Mouse (Mus musculus) embryonic facial prominence, embryonic 11.5 days (tissue): Measurements from ENCODE around the gene 1700001J03Rik. TPM values are rescaled to one million over a fixed set of nuclear protein-coding genes. Genes with fewer than 3 reads are reported as not detected.

Experiments
- ATAC-seq: fragments of 200-750 bp; cut with Nextera tagmentation; replicated peaks from 2 replicates; pipeline ENCODE4 v1.8.0; 2017; ENCODE audit warnings: low read depth; ENCODE audit not compliant: insufficient number of reproducible peaks, low FRiP score, low TSS enrichment
- DNase-seq: peaks from one replicate; pipeline ENCODE4 v3.0.0-alpha.2; 2015; ENCODE audit warnings: low spot score
- H3K27ac ChIP-seq: fragments of 300-500 bp; sonication (generic); replicated peaks from 2 replicates; pipeline ENCODE4 v1.5.1; 2014; ENCODE audit warnings: mild to moderate bottlenecking, low read depth, low read length, control low read depth
- H3K27me3 ChIP-seq: fragments of 300-500 bp; sonication (generic); 2 replicates; pipeline ENCODE4 v1.6.1; 2014; ENCODE audit warnings: mild to moderate bottlenecking, low read length, moderate library complexity, mixed read lengths; ENCODE audit not compliant: control insufficient read depth, insufficient read depth
- H3K36me3 ChIP-seq: fragments of 300-500 bp; sonication (generic); replicated peaks from 2 replicates; pipeline ENCODE4 v1.6.1; 2014; ENCODE audit warnings: low read depth, mild to moderate bottlenecking, low read length, moderate library complexity, mixed read lengths; ENCODE audit not compliant: control insufficient read depth, insufficient read depth
- H3K4me1 ChIP-seq: fragments of 300-500 bp; sonication (generic); 2 replicates; pipeline ENCODE4 v1.6.1; 2014; ENCODE audit warnings: low read length, mixed read lengths; ENCODE audit not compliant: control insufficient read depth, insufficient read depth
- H3K4me2 ChIP-seq: fragments of 300-500 bp; sonication (generic); 2 replicates; pipeline ENCODE4 v1.6.1; 2014; ENCODE audit warnings: low read depth, mild to moderate bottlenecking, control low read depth, low read length, moderate library complexity
- H3K4me3 ChIP-seq: fragments of 300-500 bp; sonication (generic); 2 replicates; pipeline ENCODE4 v1.5.1; 2014; ENCODE audit warnings: low read depth, low read length, control low read depth
- H3K9ac ChIP-seq: fragments of 300-500 bp; sonication (generic); replicated peaks from 2 replicates; pipeline ENCODE4 v1.6.1; 2014; ENCODE audit warnings: mild to moderate bottlenecking, control low read depth, low read length
- H3K9me3 ChIP-seq: fragments of 300-500 bp; sonication (generic); replicated peaks from 2 replicates; pipeline ENCODE4 v1.6.1; 2016; ENCODE audit warnings: mild to moderate bottlenecking, low read length, inconsistent platforms, mixed read lengths; ENCODE audit not compliant: control insufficient read depth
- WGBS: fragments of 180-500 bp; shearing (Covaris S2); extraction: QIAGEN DNeasy Blood & Tissue Kit; methylation state at CpG from one replicate; pipeline ENCODE4 v1.1.7; 2014; 5-methylcytosine and 5-hydroxymethylcytosine counted together
- polyA plus RNA-seq: library from polyadenylated mRNA; unstranded; fragments of >200 nt; fragmentation: Nextera tagmentation; extraction: Ambion mirVana; gene quantifications from 2 replicates; pipeline ENCODE4 v1.2.1, GENCODE M21; 2014

Gene 1700001J03Rik
- polyA plus RNA-seq, 1 experiment from 2014 or later = not detected

GRCm38 (mm10) chr5:146227496-146227895, 42.4 kb upstream of the 1700001J03Rik start:
- no peak for DNase-seq
- no peak for ATAC-seq
- H3K4me3 ChIP-seq = no peak overlapping the region

DNA sequence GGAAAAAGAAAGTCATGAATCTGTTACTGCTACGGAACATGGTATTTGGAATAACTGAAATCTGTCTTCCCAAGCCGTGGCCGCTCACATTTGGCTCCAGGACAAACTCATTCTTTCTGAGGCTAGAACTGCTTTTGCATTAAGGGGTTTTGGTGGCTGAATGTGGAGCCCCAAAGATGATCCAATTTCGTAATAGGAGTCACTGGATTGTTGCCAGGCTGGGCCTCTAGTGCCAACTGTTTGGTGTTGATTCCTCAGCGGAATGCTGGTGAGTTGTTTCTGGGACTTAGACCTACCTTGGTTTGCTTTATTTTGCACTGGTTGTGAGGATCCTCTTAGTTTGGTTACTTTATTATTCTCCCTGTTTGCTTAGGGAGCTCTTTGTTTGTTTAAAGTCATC, 38.7 kb upstream of the 1700001J03Rik start:
- ATAC-seq (no peak), DNase-seq (no peak)
- no peaks in the 10 kb centered on the region for H3K4me1 ChIP-seq
- H3K4me3 ChIP-seq = no peak overlapping the region
- no peaks in the 10 kb centered on the region for H3K9me3 ChIP-seq
- no peak overlapping the region for H3K9ac ChIP-seq
- H3K27me3 ChIP-seq = no peaks in the 10 kb centered on the region
- no peak overlapping the region for H3K4me2 ChIP-seq
- WGBS = 88% methylated on average over 5 of the region's 5 CpGs
- no peaks in the 10 kb centered on the region; the same call in 1 of the 2 replicates for H3K36me3 ChIP-seq
- no peak overlapping the region for H3K27ac ChIP-seq

More at GRCm38 (mm10) chr5:146227496-146227895, 42.4 kb upstream of the 1700001J03Rik start:
- H3K4me2 ChIP-seq = no peak overlapping the region
- no peaks in the 10 kb centered on the region for H3K9me3 ChIP-seq
- no peaks in the 10 kb centered on the region for H3K4me1 ChIP-seq
- no peaks in the 10 kb centered on the region for H3K27me3 ChIP-seq
- H3K27ac ChIP-seq = no peak overlapping the region
- 84% methylated on average over 8 of the region's 8 CpGs for WGBS
- H3K9ac ChIP-seq = no peak overlapping the region
- H3K36me3 ChIP-seq = no peaks in the 10 kb centered on the region

DNA sequence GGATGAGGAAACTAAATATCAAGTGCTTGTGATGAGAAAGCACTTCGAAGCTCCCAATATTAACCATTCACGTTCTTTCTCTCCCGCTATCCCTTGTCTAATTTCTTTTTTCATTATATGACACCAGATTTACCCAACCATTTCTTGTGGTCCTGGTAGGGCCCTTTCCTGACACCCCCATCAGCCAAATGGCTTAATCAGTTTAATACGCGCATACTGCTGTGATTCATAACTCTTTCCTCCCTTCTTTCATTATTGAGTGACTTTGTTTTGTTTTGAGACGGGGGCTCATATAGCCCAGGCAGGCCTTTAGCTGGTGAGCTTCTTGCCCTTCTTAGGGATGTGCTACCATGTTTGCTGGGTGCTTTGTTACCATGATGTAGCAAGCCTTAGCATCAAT, 36.6 kb upstream of the 1700001J03Rik start:
- Histone ChIP-seq H3K4me2 (peak overlapping the region; percentile 52), H3K4me3 (peak overlapping the region; percentile 74), H3K27ac (peak overlapping the region; percentile 91; the same call in 1 of the 2 replicates), H3K36me3 (no peaks in the 10 kb centered on the region; the same call in 1 of the 2 replicates), H3K9ac (peak overlapping the region; percentile 92), H3K27me3 (no peaks in the 10 kb centered on the region), H3K9me3 (no peaks in the 10 kb centered on the region), H3K4me1 (no peaks in the 10 kb centered on the region)
- no peak for ATAC-seq
- DNase-seq = no peak
- WGBS = 33% methylated on average over 6 of the region's 6 CpGs

DNA sequence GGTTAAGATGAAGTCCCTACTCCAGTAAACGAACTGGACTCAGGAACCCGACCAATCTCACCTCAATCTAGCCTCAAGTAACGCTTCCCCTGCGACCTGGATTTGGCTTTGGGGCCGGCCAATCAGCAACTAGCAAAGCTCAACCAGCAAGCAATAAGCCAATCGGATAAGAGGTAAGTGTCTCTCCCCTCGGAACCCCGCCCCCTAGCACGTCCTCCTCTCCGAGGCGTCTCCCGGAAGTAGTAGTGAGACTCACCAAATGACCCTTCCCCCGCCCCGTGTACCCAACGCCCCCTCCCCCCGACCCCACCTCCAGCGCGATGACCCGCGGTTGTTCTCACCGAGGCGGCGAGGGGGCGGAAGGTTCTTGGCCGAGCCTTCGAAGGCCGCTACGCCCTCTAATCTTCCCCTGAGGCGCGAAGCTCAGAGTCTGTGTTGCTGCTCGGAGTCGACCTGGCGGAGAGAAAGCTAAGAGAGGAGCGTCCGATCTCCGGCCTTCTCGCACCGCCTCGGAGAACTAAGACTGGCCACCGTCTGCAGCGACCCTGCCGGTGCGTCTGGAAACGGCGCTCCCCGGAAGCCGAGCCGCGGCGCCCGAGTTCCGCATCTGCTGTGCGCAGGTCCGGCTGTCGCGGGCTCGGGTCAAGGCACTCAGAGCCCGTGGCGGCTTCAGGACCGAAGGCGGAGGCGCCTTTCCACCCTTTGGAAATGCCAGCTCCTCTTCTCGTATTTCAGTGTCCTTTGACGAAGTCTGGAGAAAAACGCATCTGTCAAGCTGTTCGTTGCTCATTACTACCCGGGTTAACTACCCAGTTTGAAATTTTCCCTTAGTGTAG, 36.0 kb upstream of the 1700001J03Rik start, which contains the start of gene Rnf6:
Rnf6 (minus strand) TSS at position 677 of the 836 bp plus-strand sequence.
- ATAC-seq (peak; percentile 99), DNase-seq (peak; percentile 96)
- H3K9ac ChIP-seq = peak within 1 kb of the TSS; percentile 92
- H3K4me3 ChIP-seq = peak within 1 kb of the TSS; percentile 74
- under 1% methylated on average over 60 of the region's 67 CpGs for WGBS
- peak within 1 kb of the TSS; percentile 52 for H3K4me2 ChIP-seq
- no peaks in the 10 kb centered on the region for H3K27me3 ChIP-seq
- no peaks in the 10 kb centered on the region for H3K4me1 ChIP-seq
- no peaks in the 10 kb centered on the region; the same call in 1 of the 2 replicates for H3K36me3 ChIP-seq
- H3K9me3 ChIP-seq = no peaks in the 10 kb centered on the region
- peak within 1 kb of the TSS; percentile 91 for H3K27ac ChIP-seq

DNA sequence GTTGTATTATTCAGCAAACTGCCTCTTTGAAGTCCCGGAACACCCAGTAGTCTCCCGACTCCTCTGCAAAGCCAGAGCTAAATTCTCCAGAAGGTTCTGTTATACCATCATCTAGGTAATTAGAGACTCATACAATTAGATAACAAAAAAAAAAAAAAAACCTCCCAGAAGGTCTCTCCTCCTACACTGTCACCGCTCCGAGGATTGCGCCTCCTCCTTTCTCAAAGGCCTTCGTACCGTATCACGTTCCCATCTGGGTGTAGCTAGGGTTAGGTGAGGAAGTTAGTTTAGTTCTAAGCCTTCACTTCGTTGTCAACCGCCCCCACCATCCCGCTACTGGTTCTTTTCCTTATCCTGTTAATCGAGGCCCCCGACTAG, 35.4 kb upstream of the 1700001J03Rik start:
- H3K9me3 ChIP-seq = no peaks in the 10 kb centered on the region
- H3K27ac ChIP-seq = no peak overlapping the region
- no peaks in the 10 kb centered on the region for H3K4me1 ChIP-seq
- peak overlapping the region; percentile 52 for H3K4me2 ChIP-seq
- peak; percentile 77 for ATAC-seq
- no peaks in the 10 kb centered on the region for H3K27me3 ChIP-seq
- H3K36me3 ChIP-seq = no peaks in the 10 kb centered on the region; the same call in 1 of the 2 replicates
- 9% methylated on average over 13 of the region's 13 CpGs for WGBS
- H3K4me3 ChIP-seq = peak overlapping the region; percentile 74
- no peak for DNase-seq
- H3K9ac ChIP-seq = peak overlapping the region; percentile 19; the same call in 1 of the 2 replicates

GRCm38 (mm10) chr5:146205537-146205936, 20.4 kb upstream of the 1700001J03Rik start:
- Histone ChIP-seq H3K36me3 (peaks cover 11% of the 10 kb centered on the region), H3K4me2 (no peak overlapping the region), H3K9ac (no peak overlapping the region), H3K4me3 (no peak overlapping the region), H3K9me3 (no peaks in the 10 kb centered on the region), H3K27me3 (no peaks in the 10 kb centered on the region), H3K4me1 (no peaks in the 10 kb centered on the region), H3K27ac (no peak overlapping the region)
- ATAC-seq (no peak), DNase-seq (no peak)
- 91% methylated on average over 5 of the region's 5 CpGs for WGBS

- Histone ChIP-seq H3K9me3 (no peaks in the 10 kb centered on the region), H3K9ac (no peak overlapping the region), H3K27me3 (no peaks in the 10 kb centered on the region), H3K27ac (no peak overlapping the region), H3K36me3 (peaks cover 6% of the 10 kb centered on the region), H3K4me2 (no peak overlapping the region), H3K4me3 (no peak overlapping the region), H3K4me1 (no peaks in the 10 kb centered on the region)
- ATAC-seq (no peak), DNase-seq (no peak)
- 81% methylated on average over 2 of the region's 2 CpGs for WGBS
Observed at GRCm38 (mm10) chr5:146203921-146204320, 18.8 kb upstream of the 1700001J03Rik start.

GRCm38 (mm10) chr5:146200580-146200979, 15.5 kb upstream of the 1700001J03Rik start:
- Histone ChIP-seq H3K27ac (no peak overlapping the region), H3K36me3 (no peaks in the 10 kb centered on the region), H3K4me1 (no peaks in the 10 kb centered on the region), H3K27me3 (no peaks in the 10 kb centered on the region), H3K9ac (no peak overlapping the region), H3K4me2 (no peak overlapping the region), H3K4me3 (no peak overlapping the region), H3K9me3 (no peaks in the 10 kb centered on the region)
- WGBS = 95% methylated on average over 6 of the region's 6 CpGs
- ATAC-seq (no peak), DNase-seq (no peak)
